Mouse (Mus musculus): ENCODE results near the gene Tmtc1. TPM values are rescaled to one million over a fixed set of nuclear protein-coding genes. Genes with fewer than 3 reads are reported as not detected.

Tmtc1 gene
- polyA plus RNA-seq, 1 experiment from 2014 or later, result 2.8 TPM

- Histone ChIP-seq H3K9me3 (ENCODE audit: control insufficient read depth, low read length) (no peaks in the 10 kb centered on the region), H3K4me3 (ENCODE audit: low read depth, low read length) (no peak overlapping the region), H3K4me2 (ENCODE audit: low read length) (no peak overlapping the region), H3K9ac (ENCODE audit: low read length) (no peak overlapping the region), H3K36me3 (ENCODE audit: control insufficient read depth, insufficient read depth, low read length) (no peaks in the 10 kb centered on the region), H3K27me3 (replicated peaks; ENCODE audit: control insufficient read depth, insufficient read depth, low read length) (no peaks in the 10 kb centered on the region), H3K27ac (ENCODE audit: low read depth) (no peak overlapping the region), H3K4me1 (replicated peaks; ENCODE audit: control insufficient read depth, insufficient read depth, low read length) (no peaks in the 10 kb centered on the region)
- DNase-seq (ENCODE audit: low spot score) (peak; percentile 38), ATAC-seq (replicated peaks; ENCODE audit: low FRiP score, low TSS enrichment, low read depth) (no peak)
- 92% methylated on average over 2 of the region's 2 CpGs for WGBS
These were observed 37.2 kb downstream of the Tmtc1 start for GRCm38 (mm10) chr6:148406792-148407490.

GRCm38 (mm10) chr6:148405599-148405998 is 38.6 kb downstream of the Tmtc1 start:
- DNase-seq (ENCODE audit: low spot score), result no peak
- 59% methylated on average over 2 of the region's 2 CpGs for WGBS
- no peak overlapping the region for H3K4me3 ChIP-seq (ENCODE audit: low read depth, low read length)
- H3K9me3 ChIP-seq (ENCODE audit: control insufficient read depth, low read length), result no peaks in the 10 kb centered on the region
- ATAC-seq (replicated peaks; ENCODE audit: low FRiP score, low TSS enrichment, low read depth), result no peak
- H3K4me2 ChIP-seq (ENCODE audit: low read length), result no peak overlapping the region
- no peak overlapping the region for H3K27ac ChIP-seq (ENCODE audit: low read depth)
- no peak overlapping the region for H3K9ac ChIP-seq (ENCODE audit: low read length)
- H3K27me3 ChIP-seq (replicated peaks; ENCODE audit: control insufficient read depth, insufficient read depth, low read length), result no peaks in the 10 kb centered on the region
- no peaks in the 10 kb centered on the region for H3K4me1 ChIP-seq (replicated peaks; ENCODE audit: control insufficient read depth, insufficient read depth, low read length)
- H3K36me3 ChIP-seq (ENCODE audit: control insufficient read depth, insufficient read depth, low read length), result no peaks in the 10 kb centered on the region

- DNase-seq (ENCODE audit: low spot score), result peak; percentile 31
These were observed 39.7 kb downstream of the Tmtc1 start for GRCm38 (mm10) chr6:148404500-148404899.

GRCm38 (mm10) chr6:148403761-148404160 is 40.4 kb downstream of the Tmtc1 start:
- DNase-seq (ENCODE audit: low spot score) (no peak), ATAC-seq (replicated peaks; ENCODE audit: low FRiP score, low TSS enrichment, low read depth) (no peak)
- Histone ChIP-seq H3K27me3 (replicated peaks; ENCODE audit: control insufficient read depth, insufficient read depth, low read length) (no peaks in the 10 kb centered on the region), H3K4me3 (ENCODE audit: low read depth, low read length) (no peak overlapping the region), H3K9me3 (ENCODE audit: control insufficient read depth, low read length) (no peaks in the 10 kb centered on the region), H3K9ac (ENCODE audit: low read length) (no peak overlapping the region), H3K4me2 (ENCODE audit: low read length) (no peak overlapping the region), H3K4me1 (replicated peaks; ENCODE audit: control insufficient read depth, insufficient read depth, low read length) (no peaks in the 10 kb centered on the region), H3K36me3 (ENCODE audit: control insufficient read depth, insufficient read depth, low read length) (no peaks in the 10 kb centered on the region), H3K27ac (ENCODE audit: low read depth) (no peak overlapping the region)
- 68% methylated on average over 3 of the region's 3 CpGs for WGBS

More at GRCm38 (mm10) chr6:148404500-148404899, 39.7 kb downstream of the Tmtc1 start:
- no peak for ATAC-seq (replicated peaks; ENCODE audit: low FRiP score, low TSS enrichment, low read depth)
- no peaks in the 10 kb centered on the region for H3K27me3 ChIP-seq (replicated peaks; ENCODE audit: control insufficient read depth, insufficient read depth, low read length)
- H3K9me3 ChIP-seq (ENCODE audit: control insufficient read depth, low read length), result no peaks in the 10 kb centered on the region
- no peaks in the 10 kb centered on the region for H3K4me1 ChIP-seq (replicated peaks; ENCODE audit: control insufficient read depth, insufficient read depth, low read length)
- no peaks in the 10 kb centered on the region for H3K36me3 ChIP-seq (ENCODE audit: control insufficient read depth, insufficient read depth, low read length)
- WGBS, result 38% methylated on average over 1 of the region's 1 CpGs
- no peak overlapping the region for H3K4me2 ChIP-seq (ENCODE audit: low read length)
- no peak overlapping the region for H3K27ac ChIP-seq (ENCODE audit: low read depth)
- no peak overlapping the region for H3K9ac ChIP-seq (ENCODE audit: low read length)
- H3K4me3 ChIP-seq (ENCODE audit: low read depth, low read length), result no peak overlapping the region

GRCm38 (mm10) chr6:148401031-148401430 is 43.2 kb downstream of the Tmtc1 start:
- H3K4me2 ChIP-seq (ENCODE audit: low read length), result no peak overlapping the region
- no peak for ATAC-seq (replicated peaks; ENCODE audit: low FRiP score, low TSS enrichment, low read depth)
- peak; percentile 44 for DNase-seq (ENCODE audit: low spot score)
- no peak overlapping the region for H3K4me3 ChIP-seq (ENCODE audit: low read depth, low read length)
- no peaks in the 10 kb centered on the region for H3K9me3 ChIP-seq (ENCODE audit: control insufficient read depth, low read length)
- WGBS, result 89% methylated on average over 6 of the region's 6 CpGs
- H3K36me3 ChIP-seq (ENCODE audit: control insufficient read depth, insufficient read depth, low read length), result no peaks in the 10 kb centered on the region
- no peak overlapping the region for H3K9ac ChIP-seq (ENCODE audit: low read length)
- H3K4me1 ChIP-seq (replicated peaks; ENCODE audit: control insufficient read depth, insufficient read depth, low read length), result no peaks in the 10 kb centered on the region
- H3K27me3 ChIP-seq (replicated peaks; ENCODE audit: control insufficient read depth, insufficient read depth, low read length), result no peaks in the 10 kb centered on the region
- no peak overlapping the region for H3K27ac ChIP-seq (ENCODE audit: low read depth)

GRCm38 (mm10) chr6:148399541-148399940 is 44.6 kb downstream of the Tmtc1 start:
- DNase-seq (ENCODE audit: low spot score), result peak; percentile 35
- WGBS, result 95% methylated on average over 2 of the region's 2 CpGs
- no peak overlapping the region for H3K4me3 ChIP-seq (ENCODE audit: low read depth, low read length)
- H3K4me1 ChIP-seq (replicated peaks; ENCODE audit: control insufficient read depth, insufficient read depth, low read length), result no peaks in the 10 kb centered on the region
- no peak overlapping the region for H3K9ac ChIP-seq (ENCODE audit: low read length)
- H3K36me3 ChIP-seq (ENCODE audit: control insufficient read depth, insufficient read depth, low read length), result no peaks in the 10 kb centered on the region
- no peak for ATAC-seq (replicated peaks; ENCODE audit: low FRiP score, low TSS enrichment, low read depth)
- H3K27ac ChIP-seq (ENCODE audit: low read depth), result no peak overlapping the region
- no peak overlapping the region for H3K4me2 ChIP-seq (ENCODE audit: low read length)
- no peaks in the 10 kb centered on the region for H3K9me3 ChIP-seq (ENCODE audit: control insufficient read depth, low read length)
- H3K27me3 ChIP-seq (replicated peaks; ENCODE audit: control insufficient read depth, insufficient read depth, low read length), result no peaks in the 10 kb centered on the region

- Histone ChIP-seq H3K27me3 (replicated peaks; ENCODE audit: control insufficient read depth, insufficient read depth, low read length) (no peaks in the 10 kb centered on the region), H3K27ac (ENCODE audit: low read depth) (no peak overlapping the region), H3K9ac (ENCODE audit: low read length) (no peak overlapping the region), H3K4me3 (ENCODE audit: low read depth, low read length) (no peak overlapping the region), H3K36me3 (ENCODE audit: control insufficient read depth, insufficient read depth, low read length) (no peaks in the 10 kb centered on the region), H3K4me2 (ENCODE audit: low read length) (no peak overlapping the region), H3K9me3 (ENCODE audit: control insufficient read depth, low read length) (no peaks in the 10 kb centered on the region), H3K4me1 (replicated peaks; ENCODE audit: control insufficient read depth, insufficient read depth, low read length) (no peaks in the 10 kb centered on the region)
- peak; percentile 12 for DNase-seq (ENCODE audit: low spot score)
- 80% methylated on average over 2 of the region's 2 CpGs for WGBS
- no peak for ATAC-seq (replicated peaks; ENCODE audit: low FRiP score, low TSS enrichment, low read depth)
These were observed 45.3 kb downstream of the Tmtc1 start for GRCm38 (mm10) chr6:148398888-148399287.

- H3K27ac ChIP-seq (ENCODE audit: low read depth), result no peak overlapping the region
- no peak overlapping the region for H3K4me3 ChIP-seq (ENCODE audit: low read depth, low read length)
- no peaks in the 10 kb centered on the region for H3K9me3 ChIP-seq (ENCODE audit: control insufficient read depth, low read length)
- H3K9ac ChIP-seq (ENCODE audit: low read length), result no peak overlapping the region
- ATAC-seq (replicated peaks; ENCODE audit: low FRiP score, low TSS enrichment, low read depth) (no peak), DNase-seq (ENCODE audit: low spot score) (no peak)
- no peak overlapping the region for H3K4me2 ChIP-seq (ENCODE audit: low read length)
- no peaks in the 10 kb centered on the region for H3K36me3 ChIP-seq (ENCODE audit: control insufficient read depth, insufficient read depth, low read length)
- H3K4me1 ChIP-seq (replicated peaks; ENCODE audit: control insufficient read depth, insufficient read depth, low read length), result no peaks in the 10 kb centered on the region
- no peaks in the 10 kb centered on the region for H3K27me3 ChIP-seq (replicated peaks; ENCODE audit: control insufficient read depth, insufficient read depth, low read length)
- 91% methylated on average over 5 of the region's 5 CpGs for WGBS
These were observed 46.9 kb downstream of the Tmtc1 start for GRCm38 (mm10) chr6:148397270-148397669.

- no peaks in the 10 kb centered on the region for H3K9me3 ChIP-seq (ENCODE audit: control insufficient read depth, low read length)
- no peak overlapping the region for H3K9ac ChIP-seq (ENCODE audit: low read length)
- H3K27ac ChIP-seq (ENCODE audit: low read depth), result no peak overlapping the region
- no peak overlapping the region for H3K4me3 ChIP-seq (ENCODE audit: low read depth, low read length)
- WGBS, result 91% methylated on average over 3 of the region's 3 CpGs
- H3K4me1 ChIP-seq (replicated peaks; ENCODE audit: control insufficient read depth, insufficient read depth, low read length), result peaks cover 15% of the 10 kb centered on the region
- no peaks in the 10 kb centered on the region for H3K36me3 ChIP-seq (ENCODE audit: control insufficient read depth, insufficient read depth, low read length)
- DNase-seq (ENCODE audit: low spot score) (no peak), ATAC-seq (replicated peaks; ENCODE audit: low FRiP score, low TSS enrichment, low read depth) (no peak)
- H3K27me3 ChIP-seq (replicated peaks; ENCODE audit: control insufficient read depth, insufficient read depth, low read length), result no peaks in the 10 kb centered on the region
- no peak overlapping the region for H3K4me2 ChIP-seq (ENCODE audit: low read length)
These were observed 48.9 kb downstream of the Tmtc1 start for GRCm38 (mm10) chr6:148395272-148395671.
